Mouse (Mus musculus): ENCODE measurements around the gene Ugt1a1. TPM values are rescaled to one million over a fixed set of nuclear protein-coding genes. Genes with fewer than 3 reads are reported as not detected.

Ugt1a1 gene
- polyA plus RNA-seq, 1 experiment from 2014 or later, result not detected

DNA sequence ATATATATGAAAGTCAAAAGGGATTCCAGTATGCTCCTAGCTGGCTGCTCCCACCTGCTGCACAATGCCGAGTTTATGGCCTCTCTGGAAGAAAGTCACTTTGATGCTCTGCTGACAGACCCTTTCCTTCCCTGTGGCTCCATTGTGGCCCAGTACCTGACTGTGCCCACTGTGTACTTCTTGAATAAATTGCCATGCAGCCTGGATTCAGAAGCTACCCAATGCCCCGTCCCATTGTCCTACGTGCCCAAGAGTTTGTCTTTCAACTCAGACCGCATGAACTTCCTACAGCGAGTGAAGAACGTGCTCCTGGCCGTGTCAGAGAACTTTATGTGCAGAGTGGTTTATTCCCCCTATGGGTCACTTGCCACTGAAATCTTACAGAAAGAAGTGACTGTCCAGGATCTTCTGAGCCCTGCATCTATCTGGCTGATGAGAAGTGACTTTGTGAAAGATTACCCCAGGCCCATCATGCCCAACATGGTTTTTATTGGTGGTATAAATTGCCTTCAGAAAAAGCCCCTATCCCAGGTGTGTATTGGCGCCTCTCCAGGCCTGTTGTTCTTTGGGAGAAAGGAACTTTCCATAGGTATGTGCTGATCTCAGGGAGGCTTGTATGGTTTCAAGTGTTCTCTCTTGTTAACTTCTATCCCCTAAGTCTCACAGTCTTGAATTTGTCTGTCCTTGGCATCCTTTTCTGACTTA is 734 bp downstream of the Ugt1a1 start:
- Histone ChIP-seq H3K4me3 (no peak overlapping the region), H3K36me3 (replicated peaks) (no peaks in the 10 kb centered on the region), H3K4me1 (no peaks in the 10 kb centered on the region), H3K27me3 (replicated peaks) (no peaks in the 10 kb centered on the region), H3K27ac (no peak overlapping the region), H3K9me3 (peaks cover 59% of the 10 kb centered on the region), H3K9ac (no peak overlapping the region), H3K4me2 (no peak overlapping the region)
- 0 out of 2 replicates have a peak, but pooled peaks have one; percentile 12 for ATAC-seq (replicated peaks)
- WGBS, result 61% methylated on average over 8 of the region's 8 CpGs

DNA sequence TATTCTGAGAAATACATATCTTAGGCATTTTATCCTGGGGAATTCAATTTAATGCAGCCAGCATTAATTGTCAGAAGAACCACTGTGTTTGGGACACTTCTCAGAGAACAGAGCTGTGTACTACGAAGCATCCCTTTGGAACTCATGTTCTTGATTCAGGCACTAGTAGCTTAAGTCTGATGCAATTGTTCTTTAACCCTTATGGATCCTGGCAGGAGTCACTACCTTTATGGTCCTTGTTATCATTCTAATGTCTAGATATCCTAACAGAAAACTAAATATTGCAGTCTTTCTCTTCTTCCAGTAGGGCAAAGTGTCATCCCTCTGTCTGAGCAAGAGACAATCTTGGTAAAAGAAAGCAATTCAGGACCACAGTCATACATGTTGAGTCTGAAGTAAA is 1.3 kb downstream of the Ugt1a1 start:
- no peak overlapping the region for H3K4me3 ChIP-seq
- H3K27me3 ChIP-seq (replicated peaks), result no peaks in the 10 kb centered on the region
- H3K4me2 ChIP-seq, result no peak overlapping the region
- 77% methylated on average over 1 of the region's 1 CpGs for WGBS
- ATAC-seq (replicated peaks), result no peak
- H3K9me3 ChIP-seq, result peaks cover 61% of the 10 kb centered on the region
- no peak overlapping the region for H3K27ac ChIP-seq
- no peaks in the 10 kb centered on the region for H3K4me1 ChIP-seq
- no peaks in the 10 kb centered on the region for H3K36me3 ChIP-seq (replicated peaks)
- no peak overlapping the region for H3K9ac ChIP-seq

DNA sequence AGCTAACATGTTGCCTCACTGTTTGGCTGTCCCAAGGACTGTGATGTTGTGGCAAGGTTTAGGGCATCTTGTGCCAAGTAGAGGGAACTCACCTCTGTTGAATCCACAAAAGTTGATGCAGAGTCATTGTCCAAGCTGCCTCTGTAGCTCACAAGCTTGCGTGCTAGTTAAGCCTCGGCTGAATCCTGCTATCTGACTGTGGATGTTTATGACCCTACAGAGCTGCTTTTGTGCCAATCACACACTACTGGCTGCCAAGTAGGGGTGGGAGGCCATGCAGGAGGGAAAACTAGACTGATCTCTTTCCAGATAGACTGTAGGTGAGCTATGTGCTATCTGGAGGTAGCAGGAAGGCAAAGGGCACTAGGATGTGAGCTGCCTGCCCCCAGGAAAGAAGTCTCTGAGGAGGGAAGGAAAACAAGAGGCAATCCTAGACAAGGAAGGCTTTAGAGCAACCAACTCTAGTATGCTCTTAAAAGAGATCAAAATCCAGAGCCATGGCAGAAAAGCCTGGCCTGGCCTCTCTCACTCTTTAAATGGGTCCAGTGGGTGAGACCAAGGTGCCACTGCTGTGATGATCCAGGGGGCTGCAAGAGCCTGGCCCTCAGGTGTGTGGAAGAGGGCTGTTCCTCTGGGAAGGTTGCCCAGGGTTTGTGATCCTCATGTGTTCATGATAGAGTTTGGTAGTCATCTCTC is 2.2 kb downstream of the Ugt1a1 start:
- Histone ChIP-seq H3K9me3 (peaks cover 61% of the 10 kb centered on the region), H3K4me3 (no peak overlapping the region), H3K4me1 (no peaks in the 10 kb centered on the region), H3K36me3 (replicated peaks) (no peaks in the 10 kb centered on the region), H3K27ac (no peak overlapping the region), H3K27me3 (replicated peaks) (no peaks in the 10 kb centered on the region), H3K9ac (no peak overlapping the region), H3K4me2 (no peak overlapping the region)
- ATAC-seq (replicated peaks), result no peak
- WGBS, result 83% methylated on average over 2 of the region's 2 CpGs

DNA sequence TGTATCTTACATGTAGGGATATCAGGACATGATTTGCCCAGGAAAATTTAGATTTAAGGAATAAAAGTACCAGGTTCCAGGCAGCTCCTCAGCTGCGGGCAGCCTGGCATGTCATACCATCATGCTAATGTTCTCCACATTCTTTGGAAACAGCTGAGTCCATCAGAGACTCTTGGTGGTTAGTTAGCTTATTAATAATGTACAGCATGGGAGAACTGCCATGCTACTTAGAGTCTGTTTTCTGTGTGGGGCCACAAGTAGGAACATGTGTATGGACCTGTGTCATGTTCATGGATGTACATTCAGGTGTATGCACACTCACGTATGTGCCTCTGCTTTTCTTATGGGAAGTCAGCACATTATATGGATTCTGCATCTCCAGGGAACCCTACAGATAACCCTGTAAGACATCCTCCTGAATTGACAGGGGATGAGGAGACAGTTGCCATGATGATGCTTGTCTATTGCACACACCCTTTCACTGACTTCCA is 2.7 kb downstream of the Ugt1a1 start:
- Histone ChIP-seq H3K9me3 (peaks cover 61% of the 10 kb centered on the region), H3K4me3 (no peak overlapping the region), H3K36me3 (replicated peaks) (no peaks in the 10 kb centered on the region), H3K27me3 (replicated peaks) (no peaks in the 10 kb centered on the region), H3K4me1 (no peaks in the 10 kb centered on the region), H3K27ac (no peak overlapping the region), H3K9ac (no peak overlapping the region), H3K4me2 (no peak overlapping the region)
- no peak for ATAC-seq (replicated peaks)
- WGBS, result 79% methylated on average over 2 of the region's 2 CpGs

DNA sequence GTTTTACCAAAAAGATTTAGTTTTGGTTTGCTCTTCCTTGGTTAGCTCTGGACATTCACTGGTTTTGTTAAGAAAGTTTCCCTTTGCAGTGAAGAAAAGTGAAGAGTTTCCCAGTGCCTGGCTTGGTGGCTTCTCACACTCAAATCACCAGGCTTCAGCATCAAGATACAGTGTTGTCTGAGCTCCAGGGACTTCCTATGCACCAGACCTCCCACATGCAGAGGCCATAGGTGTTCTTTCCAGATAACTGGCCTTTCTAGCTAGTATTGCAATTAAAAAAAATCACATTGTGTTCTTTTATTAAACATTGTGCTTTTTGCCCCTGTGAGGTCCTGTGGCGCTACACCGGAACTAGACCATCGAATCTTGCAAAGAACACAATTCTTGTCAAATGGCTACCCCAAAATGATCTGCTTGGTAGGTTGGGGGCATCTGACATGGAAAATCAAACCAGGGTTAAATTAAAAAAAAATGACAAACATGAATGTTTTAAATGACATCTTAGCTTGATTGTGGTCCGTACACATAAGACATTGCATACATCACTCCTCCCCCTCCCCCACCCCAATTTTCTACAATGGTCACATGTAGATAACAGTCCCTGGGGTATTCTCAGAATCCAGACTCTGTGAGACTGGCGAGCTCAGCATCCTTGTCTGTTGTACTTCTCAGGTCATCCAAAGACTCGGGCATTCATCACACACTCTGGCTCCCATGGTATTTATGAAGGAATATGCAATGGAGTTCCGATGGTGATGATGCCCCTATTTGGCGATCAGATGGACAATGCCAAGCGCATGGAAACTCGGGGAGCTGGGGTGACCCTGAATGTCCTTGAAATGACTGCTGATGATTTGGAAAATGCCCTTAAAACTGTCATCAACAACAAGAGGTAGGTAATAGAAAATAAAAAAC is 4.0 kb downstream of the Ugt1a1 start:
- Histone ChIP-seq H3K4me3 (no peak overlapping the region), H3K4me2 (no peak overlapping the region), H3K9ac (no peak overlapping the region), H3K9me3 (peaks cover 61% of the 10 kb centered on the region), H3K4me1 (no peaks in the 10 kb centered on the region), H3K27me3 (replicated peaks) (no peaks in the 10 kb centered on the region), H3K27ac (no peak overlapping the region), H3K36me3 (replicated peaks) (no peaks in the 10 kb centered on the region)
- ATAC-seq (replicated peaks), result no peak
- 73% methylated on average over 10 of the region's 10 CpGs for WGBS

DNA sequence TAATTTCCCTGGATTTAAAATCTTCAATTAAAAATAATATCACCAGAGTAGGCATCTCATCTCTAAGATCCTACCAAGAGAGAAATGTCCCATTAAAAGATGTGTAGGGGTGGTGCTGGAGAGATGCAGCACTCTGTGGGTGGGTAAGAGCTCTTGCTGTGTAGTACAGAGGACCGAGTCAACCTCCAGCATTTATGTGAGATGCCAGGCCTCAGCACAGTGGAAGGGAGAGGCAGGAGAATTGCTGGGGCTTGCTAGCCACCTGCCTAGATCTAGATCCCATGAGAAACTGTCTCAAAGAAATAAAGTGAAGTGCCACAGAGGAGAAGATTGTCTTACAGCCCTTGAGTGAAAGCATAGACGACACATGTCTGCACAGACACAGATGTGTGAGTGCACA is 4.8 kb downstream of the Ugt1a1 start:
- Histone ChIP-seq H3K4me1 (no peaks in the 10 kb centered on the region), H3K36me3 (replicated peaks) (no peaks in the 10 kb centered on the region), H3K9me3 (peaks cover 58% of the 10 kb centered on the region), H3K9ac (no peak overlapping the region), H3K27ac (no peak overlapping the region), H3K27me3 (replicated peaks) (no peaks in the 10 kb centered on the region), H3K4me2 (no peak overlapping the region), H3K4me3 (no peak overlapping the region)
- 51% methylated on average over 2 of the region's 2 CpGs for WGBS
- ATAC-seq (replicated peaks), result no peak

DNA sequence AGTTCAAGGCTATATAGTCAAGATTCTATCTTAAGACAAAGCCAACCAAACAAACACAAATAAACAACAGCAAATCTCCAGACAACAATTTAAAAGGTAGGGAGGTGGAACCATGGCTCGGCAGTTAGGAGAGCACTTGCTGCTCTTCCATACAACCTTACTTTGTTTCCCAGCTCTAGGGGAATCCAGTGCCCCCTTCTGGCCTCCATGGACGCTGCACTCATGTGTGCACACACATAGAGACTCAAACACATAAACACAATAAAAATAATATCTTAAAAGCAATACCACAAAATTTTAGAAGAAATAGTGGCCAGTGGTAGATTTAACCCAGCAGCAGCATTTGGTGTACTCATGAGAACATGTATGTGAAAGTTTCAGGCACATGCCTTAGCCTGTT is 5.4 kb downstream of the Ugt1a1 start:
- no peak overlapping the region for H3K4me2 ChIP-seq
- H3K4me3 ChIP-seq, result no peak overlapping the region
- no peaks in the 10 kb centered on the region for H3K27me3 ChIP-seq (replicated peaks)
- no peak for ATAC-seq (replicated peaks)
- no peak overlapping the region for H3K9ac ChIP-seq
- no peaks in the 10 kb centered on the region for H3K36me3 ChIP-seq (replicated peaks)
- no peak overlapping the region for H3K27ac ChIP-seq
- 61% methylated on average over 2 of the region's 2 CpGs for WGBS
- H3K9me3 ChIP-seq, result peaks cover 54% of the 10 kb centered on the region
- H3K4me1 ChIP-seq, result no peaks in the 10 kb centered on the region

DNA sequence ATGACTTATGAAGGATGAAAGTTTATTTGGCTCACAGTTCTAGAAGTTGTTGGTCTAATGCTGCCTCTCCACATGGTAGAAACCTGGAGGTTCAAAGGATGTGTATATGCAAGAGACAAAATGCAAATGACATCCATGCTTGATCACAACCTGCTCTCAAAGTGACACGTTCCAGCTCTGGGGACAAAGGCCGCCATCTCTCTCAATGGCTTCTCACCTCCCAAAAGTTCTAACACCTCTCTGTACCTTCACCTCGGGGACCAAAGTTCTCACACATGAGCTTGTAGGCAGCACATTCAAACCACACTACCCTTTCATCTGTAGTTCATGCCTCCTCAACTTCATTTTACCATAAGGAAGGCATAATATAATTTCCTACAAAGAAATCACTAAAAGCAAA is 5.8 kb downstream of the Ugt1a1 start:
- Histone ChIP-seq H3K27ac (no peak overlapping the region), H3K4me1 (no peaks in the 10 kb centered on the region), H3K9me3 (peaks cover 52% of the 10 kb centered on the region), H3K4me2 (no peak overlapping the region), H3K27me3 (replicated peaks) (no peaks in the 10 kb centered on the region), H3K9ac (no peak overlapping the region), H3K36me3 (replicated peaks) (no peaks in the 10 kb centered on the region), H3K4me3 (no peak overlapping the region)
- 43% methylated on average over 3 of the region's 3 CpGs for WGBS
- ATAC-seq (replicated peaks), result no peak

DNA sequence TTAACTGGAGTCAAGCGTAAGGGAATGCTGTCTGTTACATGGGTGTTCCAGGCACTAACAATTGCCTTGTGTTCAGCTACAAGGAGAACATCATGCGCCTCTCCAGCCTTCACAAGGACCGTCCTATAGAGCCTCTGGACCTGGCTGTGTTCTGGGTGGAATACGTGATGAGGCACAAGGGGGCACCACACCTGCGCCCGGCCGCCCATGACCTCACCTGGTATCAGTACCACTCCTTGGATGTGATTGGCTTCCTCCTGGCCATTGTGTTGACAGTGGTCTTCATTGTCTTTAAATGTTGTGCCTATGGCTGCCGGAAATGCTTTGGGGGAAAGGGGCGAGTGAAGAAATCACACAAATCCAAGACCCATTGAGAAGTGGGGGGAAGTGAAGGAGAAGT is 6.3 kb downstream of the Ugt1a1 start:
- Histone ChIP-seq H3K27ac (no peak overlapping the region), H3K36me3 (replicated peaks) (no peaks in the 10 kb centered on the region), H3K27me3 (replicated peaks) (no peaks in the 10 kb centered on the region), H3K4me3 (no peak overlapping the region), H3K9me3 (peaks cover 47% of the 10 kb centered on the region), H3K4me2 (no peak overlapping the region), H3K4me1 (no peaks in the 10 kb centered on the region), H3K9ac (no peak overlapping the region)
- WGBS, result 75% methylated on average over 9 of the region's 9 CpGs
- no peak for ATAC-seq (replicated peaks)

DNA sequence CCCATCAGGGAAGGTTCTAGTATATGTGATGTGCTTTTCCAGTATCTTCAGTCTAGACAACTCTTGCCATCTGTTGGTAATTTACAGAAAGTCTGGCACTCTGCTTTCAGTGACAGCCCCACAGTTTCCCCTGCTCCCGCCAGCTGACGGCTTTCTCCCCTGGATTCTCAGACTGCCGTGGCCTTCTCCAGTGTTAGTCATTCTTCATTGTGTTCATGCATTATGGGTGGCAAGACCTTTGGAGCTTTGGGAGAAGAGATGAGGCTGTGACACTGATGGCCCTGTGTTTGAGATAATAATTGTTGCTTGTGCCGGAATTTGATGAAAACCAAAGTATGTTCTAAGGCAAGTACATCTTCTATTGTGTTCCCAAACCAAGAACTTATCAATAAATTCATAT is 6.8 kb downstream of the Ugt1a1 start:
- Histone ChIP-seq H3K9me3 (peaks cover 42% of the 10 kb centered on the region), H3K4me1 (no peaks in the 10 kb centered on the region), H3K4me3 (no peak overlapping the region), H3K27me3 (replicated peaks) (no peaks in the 10 kb centered on the region), H3K27ac (no peak overlapping the region), H3K9ac (no peak overlapping the region), H3K36me3 (replicated peaks) (no peaks in the 10 kb centered on the region), H3K4me2 (no peak overlapping the region)
- WGBS, result 55% methylated on average over 4 of the region's 4 CpGs
- no peak for ATAC-seq (replicated peaks)

DNA sequence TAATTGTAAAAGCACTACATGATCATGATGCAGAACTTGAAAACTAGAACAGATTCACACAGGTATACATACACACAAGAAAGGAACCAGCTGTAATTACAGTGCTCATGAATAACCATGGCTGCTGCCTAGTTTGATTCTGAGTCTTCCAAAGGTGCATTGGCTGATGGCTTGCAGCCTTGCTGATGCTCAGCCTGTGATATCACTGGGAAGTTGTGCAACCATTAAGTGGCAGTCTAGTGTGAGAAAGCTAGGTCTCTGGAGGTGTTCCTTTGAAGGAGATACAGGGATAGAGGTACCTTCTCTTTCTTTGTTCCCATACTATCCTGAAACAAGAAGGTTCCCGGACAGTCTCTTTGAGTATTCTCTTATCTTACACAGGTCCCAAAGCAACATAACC is 7.3 kb downstream of the Ugt1a1 start:
- no peak overlapping the region for H3K4me2 ChIP-seq
- H3K9me3 ChIP-seq, result peaks cover 37% of the 10 kb centered on the region
- H3K27me3 ChIP-seq (replicated peaks), result no peaks in the 10 kb centered on the region
- no peaks in the 10 kb centered on the region for H3K36me3 ChIP-seq (replicated peaks)
- no peak overlapping the region for H3K9ac ChIP-seq
- WGBS, result 16% methylated on average over 1 of the region's 1 CpGs
- no peak overlapping the region for H3K27ac ChIP-seq
- no peak overlapping the region for H3K4me3 ChIP-seq
- H3K4me1 ChIP-seq, result no peaks in the 10 kb centered on the region
- ATAC-seq (replicated peaks), result no peak

DNA sequence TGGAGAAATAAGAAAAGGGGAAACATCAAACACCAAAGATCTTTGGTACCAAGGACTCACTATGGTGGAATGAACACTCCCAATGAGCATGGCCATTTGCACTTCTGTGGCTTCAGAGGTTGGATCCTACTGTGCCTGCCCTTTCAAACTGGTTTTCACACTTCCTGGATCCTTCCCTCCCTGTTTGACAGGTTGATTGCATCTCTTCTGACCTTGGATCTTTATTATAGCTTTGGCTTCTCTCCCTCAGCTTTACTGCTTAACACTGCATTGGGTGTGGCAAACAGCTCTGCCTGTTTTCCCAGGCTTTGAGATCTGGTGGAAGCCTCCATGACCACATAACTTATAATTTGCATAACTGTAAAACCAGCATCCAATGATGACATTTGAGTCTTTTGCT is 8.6 kb downstream of the Ugt1a1 start:
- H3K4me3 ChIP-seq, result no peak overlapping the region
- ATAC-seq (replicated peaks), result no peak
- no peaks in the 10 kb centered on the region for H3K36me3 ChIP-seq (replicated peaks)

More for the DNA sequence above, 8.6 kb downstream of the Ugt1a1 start:
- Histone ChIP-seq H3K4me2 (no peak overlapping the region), H3K4me1 (no peaks in the 10 kb centered on the region), H3K9ac (no peak overlapping the region), H3K9me3 (peaks cover 27% of the 10 kb centered on the region), H3K27me3 (replicated peaks) (no peaks in the 10 kb centered on the region), H3K27ac (no peak overlapping the region)

All from midbrain, embryonic 15.5 days (tissue).